Mouse (Mus musculus): ENCODE data around the gene Sept11.

Sept11 gene

DNA sequence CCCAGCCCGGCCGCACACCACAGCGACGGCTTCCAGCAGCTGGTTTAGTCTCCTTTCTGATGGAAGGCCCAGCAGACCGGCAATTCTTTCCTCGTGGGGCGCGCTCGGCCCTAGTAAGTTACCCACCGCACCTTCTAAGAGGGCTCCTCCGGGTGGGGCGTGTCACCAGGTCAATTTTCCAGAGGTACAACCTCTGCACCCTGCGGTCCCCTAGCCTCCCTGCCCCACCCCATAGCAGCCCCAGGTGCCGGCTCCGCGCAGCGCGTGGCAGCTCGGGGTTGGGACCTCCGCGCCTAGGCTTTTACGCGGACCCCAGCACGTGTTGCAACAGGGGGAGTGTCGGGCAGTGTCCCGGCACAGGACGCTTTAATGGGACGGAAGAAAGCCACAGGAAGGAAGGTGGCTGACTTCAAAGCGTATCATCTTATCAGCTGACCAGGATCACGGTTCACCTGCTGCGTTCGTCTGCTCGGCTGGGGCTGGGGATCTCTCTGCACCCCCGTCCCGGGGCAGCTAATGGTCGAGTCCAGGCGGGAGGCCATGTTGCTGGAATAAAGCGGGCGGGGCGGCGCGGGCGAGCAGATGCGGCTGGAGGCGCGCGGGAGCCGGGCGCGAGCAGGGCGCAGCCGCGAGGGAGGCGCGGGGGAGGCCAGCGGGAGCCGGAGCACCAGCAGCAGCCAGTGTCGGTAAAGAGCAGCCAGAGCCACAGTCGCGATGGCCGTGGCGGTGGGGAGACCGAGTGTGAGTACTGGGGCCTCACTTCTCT, at the start of gene Sept11:
Gene Sept11, plus strand, starts transcription at position 581 of the 766 bp plus-strand sequence.
- peak; percentile 94 for DNase-seq (ENCODE audit: low spot score)

DNA sequence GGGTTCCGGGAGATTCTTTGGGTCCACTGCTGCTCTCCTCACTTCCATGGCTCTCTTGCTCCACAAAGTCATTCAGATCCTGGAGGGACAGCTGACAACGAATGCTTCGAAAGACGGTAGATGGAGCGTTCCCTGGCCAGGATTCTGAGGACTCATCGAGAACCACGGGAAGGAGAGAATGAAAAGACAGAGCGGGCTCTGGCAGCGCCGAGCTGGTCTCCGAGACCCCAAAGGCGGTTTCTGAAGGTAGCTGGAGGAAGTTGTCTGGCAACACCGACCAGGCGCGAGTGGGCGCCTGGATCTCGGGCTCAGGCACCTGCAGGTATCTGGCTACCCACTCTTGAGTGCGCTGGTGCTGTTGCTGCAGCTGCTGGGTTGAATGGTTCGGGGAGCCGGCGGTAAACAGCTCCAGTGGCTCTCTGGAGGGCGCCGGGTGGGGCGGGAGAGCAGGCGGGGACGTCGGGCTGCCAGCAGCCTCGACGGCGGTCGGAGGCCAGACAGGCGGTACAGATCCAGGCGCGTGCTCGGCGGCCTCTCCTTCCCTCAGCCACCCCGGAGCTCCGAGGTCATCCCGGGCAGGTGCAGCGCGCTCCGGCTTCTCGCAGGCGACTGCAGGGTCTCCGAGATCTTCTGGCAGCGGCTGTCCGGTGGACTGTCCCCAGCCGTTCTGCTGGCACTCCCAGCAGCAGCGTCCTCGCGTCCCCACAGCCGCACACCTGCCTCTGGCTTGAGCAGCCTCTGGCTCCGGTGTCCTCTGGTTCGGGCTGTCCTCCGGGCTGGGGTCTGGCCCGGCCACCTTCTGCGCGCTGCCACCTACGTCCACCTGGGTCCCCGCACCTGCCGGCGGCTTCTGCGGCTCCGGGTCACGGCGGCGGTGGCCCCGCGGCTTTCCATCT, 49.3 kb upstream of the Sept11 start:
- no peak for DNase-seq (ENCODE audit: low spot score)

DNA sequence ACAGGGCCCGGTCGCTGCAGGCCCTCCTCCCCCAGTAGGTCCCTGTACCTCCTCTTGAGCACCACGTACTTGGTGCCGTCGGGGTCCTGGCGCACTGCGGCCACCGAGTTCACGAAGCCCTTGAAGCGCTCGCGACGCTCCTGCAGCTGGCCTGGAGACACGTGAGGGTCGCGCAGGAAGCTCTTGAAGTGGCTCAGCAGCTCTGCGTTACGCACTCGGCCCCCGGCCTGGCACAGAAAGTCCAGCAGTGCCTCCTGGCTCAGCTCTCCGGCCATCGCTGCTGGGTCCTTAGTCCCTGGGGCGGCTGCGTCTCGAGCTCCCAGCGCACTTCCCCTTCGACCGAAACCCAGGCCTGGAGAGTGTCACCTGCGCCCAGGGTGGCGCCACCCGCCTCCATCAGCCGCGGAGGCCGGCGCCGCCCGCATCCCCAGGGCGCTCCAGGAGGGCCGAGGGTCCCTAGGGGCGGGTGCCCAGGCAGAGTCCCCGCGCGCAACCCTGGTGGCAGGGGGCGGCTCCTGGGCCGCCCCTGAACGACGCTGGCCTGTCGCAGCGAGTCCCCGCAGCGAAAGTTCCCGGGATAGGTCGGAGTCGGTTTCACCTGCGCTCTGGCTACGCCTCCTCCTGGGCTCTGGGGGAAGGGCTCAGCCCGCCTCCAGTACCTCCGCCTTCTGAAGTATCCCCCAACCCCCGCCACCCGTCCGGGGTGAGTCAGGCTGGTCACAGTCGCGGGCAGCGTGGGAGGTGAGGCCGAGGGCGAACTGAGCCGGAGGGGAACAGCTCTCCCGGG, 48.5 kb upstream of the Sept11 start, which contains the start of gene Sowahb:
Gene Sowahb, minus strand, starts transcription at position 439 of the 787 bp plus-strand sequence.
- DNase-seq (ENCODE audit: low spot score), result peak; percentile 85

DNA sequence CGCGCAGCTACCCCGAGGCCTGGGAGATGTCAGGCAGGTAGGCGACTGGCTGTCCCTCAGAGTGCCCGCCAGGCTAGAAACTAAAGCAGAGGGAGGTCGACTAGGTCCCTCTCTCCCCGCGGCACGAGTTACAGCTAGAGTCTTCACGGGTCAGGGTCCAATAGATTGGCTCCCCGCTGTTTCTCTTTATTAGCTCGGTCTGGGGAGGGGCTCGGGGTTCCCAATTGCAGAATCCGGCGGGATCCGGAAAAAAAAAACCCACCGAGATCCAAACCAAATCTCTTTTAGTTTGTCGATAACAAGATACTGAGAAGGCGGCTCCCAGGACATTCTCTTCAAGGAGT, 47.9 kb upstream of the Sept11 start:
- DNase-seq (ENCODE audit: low spot score), result no peak

DNA sequence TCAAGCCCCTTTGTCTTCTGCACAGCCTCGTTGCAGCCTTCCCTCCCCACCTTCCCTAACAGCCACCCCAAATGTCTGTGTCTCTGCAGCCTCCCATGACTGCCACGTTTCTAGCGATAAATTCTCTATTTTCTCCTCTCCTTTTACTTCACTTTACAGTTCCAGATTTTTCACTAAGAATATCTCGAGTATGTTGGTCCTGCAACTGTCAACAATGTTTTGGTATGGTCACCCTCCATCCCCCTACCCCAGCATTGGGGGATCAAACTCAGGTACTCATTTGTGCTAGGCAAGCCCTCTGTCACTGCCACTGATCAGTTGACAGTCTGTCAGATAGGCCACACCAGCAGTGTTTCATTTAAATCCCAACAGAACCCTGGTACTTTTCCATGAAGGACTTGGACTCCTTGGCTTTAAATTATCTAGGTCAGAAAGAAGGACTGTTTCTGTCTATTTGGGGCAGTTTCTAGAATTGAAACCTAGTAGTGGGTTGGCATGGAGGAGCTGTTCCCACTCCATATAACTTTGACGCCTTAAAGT, 46.9 kb upstream of the Sept11 start:
- no peak for DNase-seq (ENCODE audit: low spot score)

DNA sequence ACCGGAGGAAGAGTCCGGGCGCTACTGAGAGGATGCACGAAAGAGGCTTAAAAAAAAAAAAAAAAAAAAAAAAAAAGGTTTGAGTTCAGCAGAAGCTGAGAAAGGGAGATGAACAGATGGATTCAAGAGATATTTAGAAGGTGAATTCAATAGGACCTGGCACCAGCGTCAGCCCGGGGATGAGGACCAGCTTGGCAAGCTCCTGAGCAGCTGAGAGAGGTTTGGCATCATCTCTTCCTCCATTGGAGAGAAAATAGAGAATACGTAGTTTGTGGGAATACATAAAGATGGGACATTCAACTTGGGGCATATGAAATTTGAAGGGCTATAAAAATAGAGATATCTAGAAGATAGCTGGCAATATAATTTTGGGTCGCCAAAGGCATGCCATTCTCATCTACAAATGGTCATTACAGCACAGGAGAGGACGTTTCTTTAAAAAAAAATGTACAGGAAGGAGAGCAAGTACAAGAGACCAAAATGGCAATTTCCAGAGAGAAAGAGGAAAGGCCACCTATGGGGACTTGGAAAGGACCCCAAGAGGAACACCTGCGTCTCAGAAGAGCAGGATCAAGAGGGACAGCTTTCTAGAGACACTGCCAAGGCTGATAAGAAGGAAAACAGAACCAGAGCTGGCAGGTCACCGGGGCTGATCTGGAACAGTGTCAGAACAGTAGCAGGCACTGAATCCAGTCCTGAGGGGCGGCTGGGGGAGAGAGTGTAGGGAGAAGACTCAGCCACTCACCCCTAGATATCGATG, 44.6 kb upstream of the Sept11 start:
- DNase-seq (ENCODE audit: low spot score), result no peak

DNA sequence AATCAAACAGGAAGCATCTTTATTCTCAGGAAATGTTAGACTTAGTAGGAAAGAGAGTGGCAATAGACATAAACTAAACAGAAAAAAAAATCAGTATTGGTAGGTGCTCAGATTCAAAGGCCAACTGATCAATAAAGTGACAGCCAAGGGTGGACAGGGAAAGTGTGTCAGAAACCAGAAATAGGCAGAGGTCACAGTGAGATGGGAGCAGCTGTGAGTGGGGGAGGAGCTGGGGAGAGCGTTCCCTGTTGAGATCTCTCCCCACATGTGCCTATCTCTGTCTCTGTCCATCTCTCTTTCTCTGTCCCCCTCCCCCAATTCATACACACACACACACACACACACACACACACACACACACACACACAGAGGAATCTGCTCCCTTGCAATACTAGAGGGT, 43.3 kb upstream of the Sept11 start:
- no peak for DNase-seq (ENCODE audit: low spot score)

DNA sequence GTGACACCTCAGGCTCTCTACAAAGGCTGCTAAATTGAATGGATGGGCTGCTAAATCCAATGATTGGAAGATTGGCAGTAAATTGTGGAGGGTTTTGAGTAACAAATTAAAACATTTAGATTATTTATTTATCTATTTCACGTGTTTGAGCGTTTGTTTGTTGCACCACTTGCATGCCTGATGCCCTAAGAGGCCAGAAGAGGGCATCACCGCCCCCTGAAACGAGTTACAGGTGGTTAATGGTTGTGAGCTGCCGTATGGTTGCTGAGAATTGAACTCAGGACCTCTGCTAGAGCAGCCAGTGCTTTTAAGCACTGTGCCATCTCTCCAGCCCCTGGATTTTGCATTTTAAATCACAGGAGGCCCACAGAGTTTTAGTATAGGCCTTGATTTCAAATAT, 42.2 kb upstream of the Sept11 start:
- DNase-seq (ENCODE audit: low spot score), result no peak

DNA sequence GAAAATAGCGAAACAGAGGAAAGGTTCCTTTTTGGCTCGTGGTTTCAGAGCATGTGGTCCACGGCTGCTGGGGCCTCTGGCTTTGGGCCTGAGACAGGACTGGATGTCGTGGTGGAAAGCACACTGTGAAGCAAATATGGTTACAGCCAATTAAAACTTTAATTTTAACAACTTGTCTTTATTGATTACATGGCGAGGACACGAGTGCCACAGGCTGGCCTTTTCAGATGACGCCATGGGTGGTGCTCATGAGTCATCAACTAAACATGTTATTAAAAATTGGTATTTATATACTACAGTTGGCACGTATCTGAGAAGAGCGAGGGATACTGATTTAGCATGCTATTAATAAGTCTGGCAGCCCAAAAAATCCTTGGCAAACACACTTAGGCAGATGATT, 41.3 kb upstream of the Sept11 start:
- no peak for DNase-seq (ENCODE audit: low spot score)

DNA sequence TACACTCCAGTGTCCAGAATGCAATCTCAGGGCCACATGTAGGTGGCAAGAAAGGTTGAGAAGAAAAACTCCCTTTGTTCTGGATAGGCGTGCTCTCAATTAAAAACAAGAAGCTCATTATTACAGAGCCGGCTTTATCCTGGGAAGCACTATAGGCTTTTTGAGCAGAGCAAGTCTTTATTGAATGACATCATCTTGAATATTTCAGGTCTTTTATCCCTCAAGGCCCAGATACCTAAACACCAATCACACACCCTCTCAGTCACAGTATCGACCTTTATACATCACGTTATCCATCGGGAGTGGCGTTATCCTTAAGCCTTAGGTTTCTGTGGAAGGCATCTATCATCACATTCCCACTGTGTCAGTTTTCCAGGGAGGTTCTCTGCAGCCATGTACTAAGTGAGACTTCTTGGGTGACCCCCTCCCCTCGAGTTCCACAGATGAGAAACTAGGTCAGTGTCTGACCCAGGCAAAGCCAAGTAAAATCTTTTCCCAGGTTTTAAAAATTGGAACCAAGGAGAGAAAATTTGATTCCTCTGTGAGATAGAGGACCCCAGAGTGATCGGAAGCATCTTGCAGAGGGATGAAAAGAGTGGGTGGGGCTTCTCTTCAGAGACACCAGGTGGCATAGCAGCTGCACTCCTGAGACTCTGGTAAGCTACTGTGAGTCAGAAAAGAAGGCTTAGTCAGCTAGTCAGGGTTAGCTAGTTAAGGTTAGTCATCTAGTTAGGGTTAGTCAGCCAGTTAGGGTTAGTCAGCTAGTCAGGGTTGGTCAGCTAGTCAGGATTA, 39.4 kb upstream of the Sept11 start:
- no peak for DNase-seq (ENCODE audit: low spot score)

DNA sequence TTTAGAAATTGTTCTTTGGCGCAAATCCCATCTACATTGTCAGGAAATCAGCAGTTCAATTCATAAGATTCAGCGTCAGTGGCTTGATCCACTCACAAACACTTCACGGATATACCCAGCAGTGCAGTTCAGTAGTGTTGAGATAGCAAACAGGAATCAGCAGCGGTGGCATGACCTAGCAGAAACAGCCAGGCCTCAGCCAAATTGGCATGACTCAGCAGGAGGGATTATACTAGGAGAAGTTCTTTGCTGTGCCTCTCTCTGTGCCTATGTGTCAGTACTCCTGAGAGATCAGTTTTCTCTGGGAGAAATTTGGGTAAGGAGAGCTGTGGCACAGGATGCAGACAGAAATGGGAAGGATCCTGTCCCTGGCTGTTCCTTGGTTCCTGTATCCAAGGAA, 32.4 kb upstream of the Sept11 start:
- no peak for DNase-seq (ENCODE audit: low spot score)

DNA sequence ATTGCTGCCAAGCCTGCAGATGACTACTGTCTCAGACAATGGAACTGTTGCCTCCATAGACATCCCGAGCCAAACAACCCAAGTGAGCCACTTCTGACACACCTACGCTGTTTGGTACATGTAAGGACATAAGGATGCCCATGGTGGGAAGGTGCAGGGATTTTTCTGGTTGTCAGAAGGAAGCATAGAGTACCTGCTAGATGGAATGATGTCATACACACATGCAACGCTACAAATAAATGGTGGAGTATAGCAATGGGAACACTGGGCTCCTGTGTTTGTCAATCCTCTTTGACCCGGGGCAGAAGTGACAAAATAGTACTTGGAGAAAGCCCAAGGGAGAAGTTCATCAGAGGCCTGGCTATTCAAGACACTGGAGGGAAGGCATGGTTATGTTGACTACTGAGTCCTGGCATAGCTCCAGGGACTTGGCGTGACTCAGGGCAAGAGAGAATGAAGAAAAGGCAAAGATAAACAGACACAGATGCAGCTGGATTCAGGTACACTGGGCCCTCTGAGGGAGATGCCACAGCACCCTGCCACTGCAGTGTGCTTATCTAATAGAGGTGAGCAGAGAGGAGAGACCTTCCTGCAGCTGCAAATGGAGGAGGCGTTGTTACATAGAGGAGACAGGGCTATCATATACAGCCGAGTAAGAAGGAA, 15.4 kb upstream of the Sept11 start:
- DNase-seq (ENCODE audit: low spot score), result no peak

DNA sequence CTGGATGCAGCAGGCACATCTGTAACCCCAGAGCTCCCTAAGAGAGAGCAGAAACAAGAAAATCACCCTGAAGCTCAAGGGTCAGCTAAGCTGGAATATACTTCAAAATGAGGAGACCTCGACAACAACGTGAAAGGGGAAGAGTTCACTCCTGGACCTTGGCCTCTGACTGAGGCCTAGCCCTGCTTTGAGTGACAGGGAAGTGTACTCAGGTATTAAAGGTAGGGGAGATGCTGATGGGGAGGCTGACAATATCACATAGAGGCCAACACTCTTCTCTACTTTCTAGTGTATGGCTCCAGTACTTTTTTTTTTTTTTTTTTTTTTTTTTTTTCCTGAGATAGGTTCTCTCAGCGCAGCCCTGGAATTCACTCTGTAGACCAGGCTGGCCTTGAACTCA, 13.6 kb upstream of the Sept11 start:
- no peak for DNase-seq (ENCODE audit: low spot score)

DNA sequence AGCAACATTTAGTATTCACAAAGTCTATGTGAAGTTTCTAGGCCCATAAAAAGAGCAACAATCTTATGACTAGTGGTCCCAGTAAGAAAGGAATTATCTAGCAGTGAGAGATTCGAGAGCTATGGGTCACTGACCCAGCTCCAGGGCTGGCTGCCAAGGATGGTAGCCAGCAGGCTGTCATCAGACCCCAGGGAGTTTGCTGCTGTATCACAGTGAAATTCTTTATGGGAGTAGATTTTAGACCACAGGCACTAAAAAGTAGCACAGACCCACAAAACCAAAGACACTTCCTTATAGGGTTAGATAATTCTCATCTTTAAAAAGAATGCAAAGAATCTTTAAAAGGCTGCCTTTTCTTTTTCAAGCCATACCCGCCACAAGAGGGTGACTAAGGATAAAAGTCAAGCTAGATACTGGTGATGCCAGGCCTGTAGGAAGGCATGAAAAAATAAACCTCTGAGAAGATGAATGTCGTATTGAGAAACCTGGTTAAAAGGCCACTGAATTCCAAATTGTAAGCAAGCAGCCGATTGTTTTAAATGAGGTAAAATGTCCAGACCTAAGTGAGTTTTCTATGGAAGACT, 8.1 kb upstream of the Sept11 start:
- no peak for DNase-seq (ENCODE audit: low spot score)

DNA sequence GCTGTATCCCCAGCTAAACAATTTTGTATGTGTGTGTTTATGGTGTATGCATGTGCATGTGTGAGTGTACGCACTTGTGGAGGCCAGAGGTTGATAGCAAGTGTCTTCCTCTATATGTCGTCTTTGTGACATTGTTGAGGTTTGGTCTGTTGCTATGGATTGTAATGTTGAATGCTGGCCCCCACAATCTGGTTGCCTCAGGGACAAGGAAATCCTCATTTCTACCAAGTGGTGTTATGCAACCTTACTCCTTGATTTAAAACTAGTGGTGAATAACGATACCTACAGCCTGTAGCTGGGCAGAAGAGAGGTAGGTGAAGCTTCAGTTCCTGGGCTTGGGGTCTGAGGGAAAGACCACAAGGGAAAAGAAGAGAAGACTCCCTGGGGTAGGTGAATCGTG, 7.3 kb upstream of the Sept11 start:
- no peak for DNase-seq (ENCODE audit: low spot score)

DNA sequence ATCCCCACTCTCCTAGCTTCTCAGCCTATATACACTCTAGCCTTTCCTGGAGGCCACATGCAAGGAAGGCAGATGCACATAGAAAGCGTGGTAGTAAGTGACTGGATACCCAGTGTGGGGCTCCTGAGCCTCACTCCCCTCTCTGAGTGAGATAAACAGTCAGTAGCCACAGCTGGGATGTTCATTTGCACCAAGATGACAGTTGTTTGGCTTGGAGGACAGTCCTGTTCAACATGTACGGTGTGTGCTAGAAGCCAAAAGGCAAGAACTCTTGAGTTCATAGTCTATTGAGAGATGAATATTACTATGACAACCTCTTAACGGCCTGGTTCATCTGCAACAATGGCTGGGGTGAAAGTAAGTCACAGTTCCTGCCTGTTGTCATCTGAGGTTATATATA, 2.0 kb upstream of the Sept11 start:
- no peak for DNase-seq (ENCODE audit: low spot score)

DNA sequence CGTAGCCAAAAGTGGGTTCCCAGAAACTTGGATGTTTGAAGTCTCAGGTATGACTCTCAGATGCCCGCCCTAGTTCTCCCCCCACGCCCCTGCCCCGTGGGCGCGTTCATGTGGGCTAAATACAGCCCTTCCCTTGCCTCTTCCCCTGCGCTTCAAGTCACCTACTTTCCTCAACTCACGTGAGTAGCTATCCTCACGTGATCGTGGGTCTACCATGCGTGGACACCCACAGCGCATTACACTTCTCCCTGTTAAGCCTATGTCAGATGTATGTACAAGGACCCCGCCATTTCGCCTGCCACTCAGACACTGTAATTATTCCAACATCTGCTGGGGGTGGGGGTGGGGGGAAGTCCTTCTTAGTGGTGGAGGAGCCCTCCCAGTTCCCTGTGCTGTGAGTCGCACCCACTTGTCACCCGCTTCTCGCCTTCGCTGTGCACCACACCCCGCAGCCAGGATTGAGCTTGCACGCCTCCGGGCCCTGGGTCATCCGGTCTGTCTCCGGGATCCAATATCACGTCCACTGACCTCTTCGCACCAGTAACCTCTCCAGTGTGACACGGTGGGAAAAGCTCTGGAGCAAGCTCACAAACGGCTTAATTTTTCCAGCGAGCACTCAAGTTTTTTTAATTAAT, 973 bp upstream of the Sept11 start:
- peak; percentile 32 for DNase-seq (ENCODE audit: low spot score)

DNA sequence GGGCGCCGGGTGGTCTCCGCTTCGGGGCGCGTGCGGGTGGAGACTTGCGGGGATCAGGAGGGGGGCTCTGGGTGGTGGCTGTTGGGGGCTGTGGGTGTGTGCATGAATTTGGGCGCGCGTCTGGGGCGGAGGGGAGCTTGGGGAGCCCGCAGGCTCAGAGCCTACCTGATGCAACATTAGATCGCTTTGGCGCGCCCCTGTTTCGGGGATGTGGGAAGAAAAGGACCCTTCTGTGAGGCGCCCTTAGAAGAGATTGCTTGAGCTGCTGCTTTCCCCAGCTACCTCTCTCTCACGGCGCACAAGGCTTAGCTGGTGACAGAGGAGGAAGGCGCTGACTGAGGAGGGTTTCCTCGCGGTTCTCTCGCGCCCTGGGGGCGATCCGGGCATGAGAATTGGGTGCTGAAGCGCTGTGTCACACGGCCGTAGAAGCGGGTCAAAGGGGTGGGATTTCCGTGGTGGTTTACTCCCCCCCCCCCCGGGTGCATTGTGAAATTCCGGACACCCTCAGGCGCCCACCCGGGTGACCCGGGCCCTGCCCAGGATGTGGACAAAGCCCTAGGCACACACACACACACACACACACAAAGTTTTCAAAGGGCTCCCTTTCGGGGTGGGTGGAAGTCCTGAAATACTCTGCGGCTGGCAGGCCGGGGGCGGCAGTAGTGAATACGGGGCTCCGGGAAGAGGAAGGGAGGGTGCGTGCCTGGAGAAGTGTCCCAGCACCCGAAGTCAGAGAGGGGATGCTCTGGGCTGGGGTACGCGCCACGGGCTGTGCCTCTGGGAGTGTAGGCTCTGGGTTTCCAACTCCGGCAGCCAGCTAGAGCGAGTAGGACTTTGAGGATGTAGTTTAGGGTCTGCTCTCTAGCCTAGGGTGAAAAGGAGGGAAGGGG, 646 bp downstream of the Sept11 start:
- peak; percentile 28 for DNase-seq (ENCODE audit: low spot score)

Measured in urinary bladder, postnatal 14 days (tissue).